Mouse (Mus musculus) bone marrow macrophage, adult 2 months (primary cell): ENCODE measurements around the gene Hcst. TPM values are rescaled to one million over a fixed set of nuclear protein-coding genes. Genes with fewer than 3 reads are reported as not detected.

Source experiments
- H3K27ac ChIP-seq: 2 replicates; pipeline ENCODE4 v1.5.1; 2012; ENCODE audit warnings: low read depth, low read length; ENCODE audit not compliant: insufficient read depth
- H3K4me1 ChIP-seq: 2 replicates; pipeline ENCODE4 v1.6.1; 2012; ENCODE audit warnings: low read length; ENCODE audit not compliant: control insufficient read depth, insufficient read depth
- H3K4me3 ChIP-seq: 2 replicates; pipeline ENCODE4 v1.5.1; 2012; ENCODE audit warnings: mild to moderate bottlenecking, low read length, moderate library complexity; ENCODE audit not compliant: insufficient read depth
- CTCF ChIP-seq: IDR thresholded peaks from 2 replicates; pipeline ENCODE4 v1.5.1; 2012; ENCODE audit warnings: low read depth, mild to moderate bottlenecking, low read length, moderate library complexity
- POLR2A ChIP-seq: IDR thresholded peaks from 2 replicates; pipeline ENCODE4 v1.6.1; 2012; ENCODE audit warnings: mild to moderate bottlenecking, low read depth, low read length, borderline replicate concordance
- polyA plus RNA-seq: library from polyadenylated mRNA; stranded (reverse); fragments of >200 nt; gene quantifications from 2 replicates; pipeline ENCODE4 v1.2.4, GENCODE M21; 2012; ENCODE audit not compliant: missing spikeins, insufficient read depth, insufficient read length

The Hcst gene
- polyA plus RNA-seq, 1 experiment, result 53.0 TPM

DNA sequence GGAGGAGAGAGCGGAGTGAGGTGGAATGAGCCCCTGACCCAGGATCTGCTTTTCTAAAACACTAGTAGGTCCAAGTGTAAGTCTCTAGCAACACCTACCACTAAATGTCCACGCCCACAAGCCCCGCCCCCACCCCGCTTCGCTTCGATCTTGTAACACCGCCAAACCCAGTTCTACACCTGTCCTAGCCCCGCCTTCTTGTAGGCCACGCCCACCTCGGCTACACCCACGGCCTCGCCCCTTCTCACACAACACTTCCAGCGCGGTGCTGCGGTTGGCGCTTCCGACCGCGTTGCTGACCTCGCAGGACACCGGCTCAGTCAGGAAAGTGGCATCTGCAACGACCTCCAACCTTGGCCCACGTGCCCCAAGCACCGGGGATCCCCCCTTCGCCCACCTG lies 34.1 kb upstream of the Hcst start:
- H3K27ac ChIP-seq, result no peak overlapping the region
- H3K4me1 ChIP-seq, result peaks cover 3% of the 10 kb centered on the region; the same call in 1 of the 2 replicates
- no peak for TF ChIP-seq CTCF
- TF ChIP-seq POLR2A, result no peak
- H3K4me3 ChIP-seq, result peak overlapping the region; percentile 17; the same call in 1 of the 2 replicates

- H3K27ac ChIP-seq, result no peak overlapping the region
- no peak overlapping the region for H3K4me3 ChIP-seq
- no peak for TF ChIP-seq POLR2A
- peaks cover 3% of the 10 kb centered on the region; the same call in 1 of the 2 replicates for H3K4me1 ChIP-seq
These were observed 33.7 kb upstream of the Hcst start for GRCm38 (mm10) chr7:30453327-30453726.

GRCm38 (mm10) chr7:30450241-30450640 lies 30.6 kb upstream of the Hcst start:
- H3K4me3 ChIP-seq, result no peak overlapping the region
- TF ChIP-seq POLR2A (no peak), CTCF (no peak)
- H3K4me1 ChIP-seq, result peaks cover 3% of the 10 kb centered on the region; the same call in 1 of the 2 replicates
- H3K27ac ChIP-seq, result no peak overlapping the region

- Histone ChIP-seq H3K4me1 (no peaks in the 10 kb centered on the region; the same call in 1 of the 2 replicates), H3K27ac (no peak within 1 kb of the TSS), H3K4me3 (peak within 1 kb of the TSS; percentile 49)
- TF ChIP-seq POLR2A (no peak), CTCF (no peak)
These were observed 25.5 kb upstream of the Hcst start, which contains the start of gene Aplp1 for GRCm38 (mm10) chr7:30444971-30445751. TSS of gene Aplp1 (minus strand) at chr7:30445535.

- Histone ChIP-seq H3K27ac (no peak overlapping the region), H3K4me3 (no peak overlapping the region; the same call in 1 of the 2 replicates), H3K4me1 (no peaks in the 10 kb centered on the region; the same call in 1 of the 2 replicates)
- TF ChIP-seq CTCF (no peak), POLR2A (no peak)
These were observed 24.7 kb upstream of the Hcst start for GRCm38 (mm10) chr7:30444154-30444970.

DNA sequence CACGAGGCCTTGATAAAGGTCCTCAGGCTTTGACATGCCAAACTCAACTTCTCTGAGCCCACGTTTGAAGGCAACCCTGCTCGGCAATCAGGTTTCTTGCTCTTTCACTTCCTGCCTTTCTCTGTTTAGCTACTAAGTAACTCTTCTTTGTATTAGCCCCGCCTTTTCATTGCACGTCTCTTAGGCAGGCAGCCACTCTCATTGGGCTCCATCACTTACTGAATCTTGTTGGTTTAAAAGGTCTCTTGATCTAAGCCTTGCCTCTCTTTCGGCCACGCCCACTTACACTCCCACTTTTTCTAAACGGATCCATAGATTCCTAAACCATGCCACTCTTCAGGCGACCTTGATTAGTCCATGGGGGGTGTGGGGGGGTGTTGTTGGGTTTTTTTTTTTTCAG lies 24.0 kb upstream of the Hcst start:
- H3K4me1 ChIP-seq, result no peaks in the 10 kb centered on the region; the same call in 1 of the 2 replicates
- TF ChIP-seq POLR2A, result no peak
- no peak for TF ChIP-seq CTCF
- no peak overlapping the region for H3K27ac ChIP-seq
- no peak overlapping the region for H3K4me3 ChIP-seq

- TF ChIP-seq CTCF (peak; percentile 61), POLR2A (no peak)
- H3K4me3 ChIP-seq, result no peak overlapping the region
- peaks cover 2% of the 10 kb centered on the region; the same call in 1 of the 2 replicates for H3K4me1 ChIP-seq
- no peak overlapping the region for H3K27ac ChIP-seq
These were observed 21.0 kb upstream of the Hcst start for GRCm38 (mm10) chr7:30440697-30441096.

GRCm38 (mm10) chr7:30439734-30440133 lies 20.1 kb upstream of the Hcst start:
- peaks cover 2% of the 10 kb centered on the region; the same call in 1 of the 2 replicates for H3K4me1 ChIP-seq
- no peak overlapping the region for H3K27ac ChIP-seq
- no peak for TF ChIP-seq POLR2A
- no peak for TF ChIP-seq CTCF
- no peak overlapping the region for H3K4me3 ChIP-seq

DNA sequence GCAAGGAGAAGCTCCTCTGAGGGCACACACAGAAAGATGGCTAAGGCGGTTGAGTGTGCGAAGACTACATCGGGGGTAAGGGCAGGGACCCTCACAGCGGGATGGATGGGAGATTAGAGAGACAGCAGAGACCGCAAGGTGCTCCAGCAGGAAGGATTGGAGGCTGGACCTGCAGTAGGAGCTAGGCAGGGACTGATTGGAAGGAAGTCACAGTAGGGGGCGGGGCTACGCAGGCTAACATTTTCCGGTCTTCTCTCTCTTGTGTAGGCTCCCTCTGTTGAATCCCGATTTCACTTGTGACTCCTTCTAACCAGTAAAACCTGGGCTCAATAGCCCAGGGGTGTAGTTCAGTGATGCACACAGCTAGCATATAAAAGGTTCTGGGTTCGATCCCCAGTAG lies 17.2 kb upstream of the Hcst start:
- Histone ChIP-seq H3K4me3 (no peak overlapping the region), H3K4me1 (peaks cover 2% of the 10 kb centered on the region; the same call in 1 of the 2 replicates), H3K27ac (no peak overlapping the region)
- TF ChIP-seq POLR2A (no peak), CTCF (no peak)
